Mouse (Mus musculus): ENCODE data around the gene Tprg. TPM values are rescaled to one million over a fixed set of nuclear protein-coding genes. Genes with fewer than 3 reads are reported as not detected.

Tprg gene
- not detected in 2 replicates for polyA plus RNA-seq (2014; fragmentation: Nextera tagmentation; extraction: Ambion mirVana)

GRCm38 (mm10) chr16:25286517-25286916 lies at the start of gene Tprg:
Gene Tprg (plus strand): TSS chr16:25286817.
- no peak within 1 kb of the TSS for H3K27ac ChIP-seq (ENCODE audit: low read depth, low read length)
- 90% methylated on average over 5 of the region's 5 CpGs for WGBS
- no peaks in the 10 kb centered on the region for H3K27me3 ChIP-seq (replicated peaks; ENCODE audit: control insufficient read depth, insufficient read depth, low read length)
- no peaks in the 10 kb centered on the region for H3K36me3 ChIP-seq (ENCODE audit: control insufficient read depth, insufficient read depth, low read length)
- H3K4me2 ChIP-seq (ENCODE audit: low read length): no peak within 1 kb of the TSS
- no peaks in the 10 kb centered on the region for H3K9me3 ChIP-seq (replicated peaks; ENCODE audit: control insufficient read depth, low read length)
- no peaks in the 10 kb centered on the region for H3K4me1 ChIP-seq (ENCODE audit: control insufficient read depth, insufficient read depth, low read length)
- ATAC-seq (no peak), DNase-seq (ENCODE audit: low spot score) (no peak)
- H3K4me3 ChIP-seq (ENCODE audit: low read depth, low read length): no peak within 1 kb of the TSS
- no peak within 1 kb of the TSS for H3K9ac ChIP-seq (ENCODE audit: low read length)

DNA sequence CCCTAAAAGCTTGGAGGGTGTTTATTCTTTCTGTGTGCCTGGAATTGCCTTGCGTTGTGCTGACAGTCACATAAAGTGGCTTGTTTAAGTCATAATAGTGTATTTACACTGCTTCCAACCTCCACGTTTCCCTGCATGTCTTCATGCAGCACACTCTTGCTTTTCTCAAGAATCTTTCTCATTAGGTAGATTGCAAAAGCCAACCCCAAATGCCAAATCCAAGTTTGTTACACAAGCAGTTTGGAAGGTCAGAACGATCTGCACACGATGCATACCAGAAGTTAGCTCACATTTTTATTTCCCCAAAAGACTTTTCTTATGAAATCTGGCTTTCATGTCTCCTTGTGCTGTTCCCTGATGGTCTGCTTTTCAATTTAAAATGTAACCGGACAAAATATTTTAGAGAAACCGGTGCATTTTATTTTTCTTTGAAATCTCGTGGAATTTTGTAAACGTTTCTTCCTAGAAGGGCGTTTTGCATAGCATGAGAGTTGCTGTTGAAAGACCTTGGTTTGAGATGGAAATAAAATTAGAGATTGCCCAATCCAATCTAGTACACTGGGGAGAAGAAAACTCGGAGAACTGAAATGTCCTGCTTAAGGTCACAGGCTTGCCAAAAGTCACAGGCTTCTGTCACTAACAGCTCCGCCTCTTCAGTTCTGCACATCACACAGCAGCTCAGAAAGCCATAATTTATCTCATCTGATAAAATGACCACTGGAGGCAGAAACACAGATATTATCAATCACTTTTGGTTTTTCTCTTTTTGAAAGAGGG lies 48.2 kb upstream of the Tprg start:
- DNase-seq (ENCODE audit: low spot score) (no peak), ATAC-seq (no peak)
- no peaks in the 10 kb centered on the region for H3K27me3 ChIP-seq (replicated peaks; ENCODE audit: control insufficient read depth, insufficient read depth, low read length)
- no peak overlapping the region for H3K27ac ChIP-seq (ENCODE audit: low read depth, low read length)
- peaks cover 5% of the 10 kb centered on the region; the same call in 1 of the 2 replicates for H3K4me1 ChIP-seq (ENCODE audit: control insufficient read depth, insufficient read depth, low read length)
- H3K4me3 ChIP-seq (ENCODE audit: low read depth, low read length): no peak overlapping the region
- H3K4me2 ChIP-seq (ENCODE audit: low read length): no peak overlapping the region
- WGBS: 84% methylated on average over 11 of the region's 11 CpGs
- no peaks in the 10 kb centered on the region for H3K9me3 ChIP-seq (replicated peaks; ENCODE audit: control insufficient read depth, low read length)
- no peaks in the 10 kb centered on the region for H3K36me3 ChIP-seq (ENCODE audit: control insufficient read depth, insufficient read depth, low read length)
- H3K9ac ChIP-seq (ENCODE audit: low read length): no peak overlapping the region

DNA sequence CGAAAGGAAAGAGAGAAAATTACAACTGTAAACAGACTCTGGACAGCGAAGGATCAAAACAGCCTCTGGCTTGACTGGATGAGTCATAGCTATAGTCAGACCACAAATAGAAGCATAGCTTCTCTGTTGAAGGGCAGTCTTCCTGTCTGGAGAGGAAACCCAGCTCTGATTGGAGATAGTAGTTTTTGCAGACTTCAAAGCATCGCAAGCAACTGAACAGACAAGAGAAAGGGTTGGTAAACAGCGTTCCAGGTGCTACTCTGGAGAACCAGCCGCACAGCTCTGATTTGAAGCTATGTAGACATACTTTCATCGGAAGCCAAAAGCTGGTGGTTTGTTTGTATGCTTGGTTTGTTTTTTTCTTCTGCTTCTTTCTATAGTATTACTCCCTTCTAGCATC lies 37.7 kb upstream of the Tprg start:
- Histone ChIP-seq H3K4me2 (ENCODE audit: low read length) (no peak overlapping the region), H3K9ac (ENCODE audit: low read length) (no peak overlapping the region), H3K4me1 (ENCODE audit: control insufficient read depth, insufficient read depth, low read length) (no peaks in the 10 kb centered on the region), H3K9me3 (replicated peaks; ENCODE audit: control insufficient read depth, low read length) (no peaks in the 10 kb centered on the region), H3K4me3 (ENCODE audit: low read depth, low read length) (no peak overlapping the region), H3K36me3 (ENCODE audit: control insufficient read depth, insufficient read depth, low read length) (no peaks in the 10 kb centered on the region), H3K27me3 (replicated peaks; ENCODE audit: control insufficient read depth, insufficient read depth, low read length) (no peaks in the 10 kb centered on the region), H3K27ac (ENCODE audit: low read depth, low read length) (no peak overlapping the region)
- DNase-seq (ENCODE audit: low spot score) (no peak), ATAC-seq (no peak)
- WGBS: 95% methylated on average over 6 of the region's 6 CpGs

DNA sequence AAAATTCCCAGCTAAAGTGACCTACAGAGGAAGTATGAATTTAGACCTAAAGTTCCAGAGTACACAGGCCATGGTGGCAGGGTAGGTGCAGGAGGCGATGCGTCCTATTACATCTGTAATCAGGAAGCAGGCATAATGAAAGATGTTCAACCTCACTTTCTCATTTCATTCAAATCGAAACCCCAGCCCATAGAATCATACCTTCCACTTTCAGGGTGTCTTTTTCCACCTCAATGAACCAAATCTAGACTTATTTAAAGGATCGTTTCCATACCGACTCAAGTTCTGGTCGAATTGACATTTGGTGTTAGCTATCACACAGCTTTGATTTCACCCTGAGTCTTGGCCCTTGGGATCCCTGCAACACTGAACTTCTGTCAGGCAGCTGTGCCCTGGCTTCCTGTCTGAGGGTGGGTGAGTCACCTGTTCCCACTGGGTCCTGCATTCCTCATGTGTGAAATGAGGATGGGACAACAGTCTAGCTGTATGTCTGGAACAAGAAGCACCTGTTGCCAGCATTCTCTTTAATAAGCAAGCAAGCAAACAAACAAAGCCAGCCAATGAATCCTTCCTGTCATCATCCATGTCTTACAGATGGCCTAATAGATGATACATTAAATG lies 36.4 kb upstream of the Tprg start:
- ATAC-seq: no peak

GRCm38 (mm10) chr16:25251080-25251479 lies 35.5 kb upstream of the Tprg start:
- DNase-seq (ENCODE audit: low spot score): no peak
- no peak for ATAC-seq
- no peaks in the 10 kb centered on the region for H3K36me3 ChIP-seq (ENCODE audit: control insufficient read depth, insufficient read depth, low read length)
- H3K4me1 ChIP-seq (ENCODE audit: control insufficient read depth, insufficient read depth, low read length): peaks cover 3% of the 10 kb centered on the region; the same call in 1 of the 2 replicates
- no peak overlapping the region for H3K27ac ChIP-seq (ENCODE audit: low read depth, low read length)
- WGBS: 91% methylated on average over 9 of the region's 9 CpGs
- H3K4me3 ChIP-seq (ENCODE audit: low read depth, low read length): no peak overlapping the region
- H3K27me3 ChIP-seq (replicated peaks; ENCODE audit: control insufficient read depth, insufficient read depth, low read length): no peaks in the 10 kb centered on the region
- H3K9ac ChIP-seq (ENCODE audit: low read length): no peak overlapping the region
- no peaks in the 10 kb centered on the region for H3K9me3 ChIP-seq (replicated peaks; ENCODE audit: control insufficient read depth, low read length)
- H3K4me2 ChIP-seq (ENCODE audit: low read length): no peak overlapping the region

More for the DNA sequence above, 36.4 kb upstream of the Tprg start:
- Histone ChIP-seq H3K4me2 (ENCODE audit: low read length) (no peak overlapping the region), H3K36me3 (ENCODE audit: control insufficient read depth, insufficient read depth, low read length) (no peaks in the 10 kb centered on the region), H3K27ac (ENCODE audit: low read depth, low read length) (no peak overlapping the region), H3K9ac (ENCODE audit: low read length) (no peak overlapping the region), H3K27me3 (replicated peaks; ENCODE audit: control insufficient read depth, insufficient read depth, low read length) (no peaks in the 10 kb centered on the region), H3K4me3 (ENCODE audit: low read depth, low read length) (no peak overlapping the region), H3K4me1 (ENCODE audit: control insufficient read depth, insufficient read depth, low read length) (peaks cover 3% of the 10 kb centered on the region; the same call in 1 of the 2 replicates), H3K9me3 (replicated peaks; ENCODE audit: control insufficient read depth, low read length) (no peaks in the 10 kb centered on the region)
- 88% methylated on average over 6 of the region's 6 CpGs for WGBS
- no peak for DNase-seq (ENCODE audit: low spot score)

- no peak for ATAC-seq
Observed at GRCm38 (mm10) chr16:25254646-25255045, 32.0 kb upstream of the Tprg start.

GRCm38 (mm10) chr16:25255186-25255585 lies 31.4 kb upstream of the Tprg start:
- 75% methylated on average over 11 of the region's 11 CpGs for WGBS
- H3K4me2 ChIP-seq (ENCODE audit: low read length): no peak overlapping the region
- peak; percentile 63; the same call in 1 of the 2 replicates for ATAC-seq
- no peak overlapping the region for H3K9ac ChIP-seq (ENCODE audit: low read length)
- H3K4me3 ChIP-seq (ENCODE audit: low read depth, low read length): no peak overlapping the region
- no peak for DNase-seq (ENCODE audit: low spot score)
- peaks cover 3% of the 10 kb centered on the region; the same call in 1 of the 2 replicates for H3K4me1 ChIP-seq (ENCODE audit: control insufficient read depth, insufficient read depth, low read length)
- H3K27ac ChIP-seq (ENCODE audit: low read depth, low read length): peak overlapping the region; percentile 29; the same call in 1 of the 2 replicates
- no peaks in the 10 kb centered on the region for H3K27me3 ChIP-seq (replicated peaks; ENCODE audit: control insufficient read depth, insufficient read depth, low read length)
- H3K9me3 ChIP-seq (replicated peaks; ENCODE audit: control insufficient read depth, low read length): no peaks in the 10 kb centered on the region
- no peaks in the 10 kb centered on the region for H3K36me3 ChIP-seq (ENCODE audit: control insufficient read depth, insufficient read depth, low read length)

More at GRCm38 (mm10) chr16:25254646-25255045, 32.0 kb upstream of the Tprg start:
- DNase-seq (ENCODE audit: low spot score): peak; percentile 14
- H3K4me3 ChIP-seq (ENCODE audit: low read depth, low read length): no peak overlapping the region
- H3K4me2 ChIP-seq (ENCODE audit: low read length): no peak overlapping the region
- H3K27me3 ChIP-seq (replicated peaks; ENCODE audit: control insufficient read depth, insufficient read depth, low read length): no peaks in the 10 kb centered on the region
- peak overlapping the region; percentile 29; the same call in 1 of the 2 replicates for H3K27ac ChIP-seq (ENCODE audit: low read depth, low read length)
- WGBS: 69% methylated on average over 6 of the region's 6 CpGs
- peaks cover 3% of the 10 kb centered on the region; the same call in 1 of the 2 replicates for H3K4me1 ChIP-seq (ENCODE audit: control insufficient read depth, insufficient read depth, low read length)
- no peaks in the 10 kb centered on the region for H3K9me3 ChIP-seq (replicated peaks; ENCODE audit: control insufficient read depth, low read length)
- H3K9ac ChIP-seq (ENCODE audit: low read length): no peak overlapping the region
- no peaks in the 10 kb centered on the region for H3K36me3 ChIP-seq (ENCODE audit: control insufficient read depth, insufficient read depth, low read length)

DNA sequence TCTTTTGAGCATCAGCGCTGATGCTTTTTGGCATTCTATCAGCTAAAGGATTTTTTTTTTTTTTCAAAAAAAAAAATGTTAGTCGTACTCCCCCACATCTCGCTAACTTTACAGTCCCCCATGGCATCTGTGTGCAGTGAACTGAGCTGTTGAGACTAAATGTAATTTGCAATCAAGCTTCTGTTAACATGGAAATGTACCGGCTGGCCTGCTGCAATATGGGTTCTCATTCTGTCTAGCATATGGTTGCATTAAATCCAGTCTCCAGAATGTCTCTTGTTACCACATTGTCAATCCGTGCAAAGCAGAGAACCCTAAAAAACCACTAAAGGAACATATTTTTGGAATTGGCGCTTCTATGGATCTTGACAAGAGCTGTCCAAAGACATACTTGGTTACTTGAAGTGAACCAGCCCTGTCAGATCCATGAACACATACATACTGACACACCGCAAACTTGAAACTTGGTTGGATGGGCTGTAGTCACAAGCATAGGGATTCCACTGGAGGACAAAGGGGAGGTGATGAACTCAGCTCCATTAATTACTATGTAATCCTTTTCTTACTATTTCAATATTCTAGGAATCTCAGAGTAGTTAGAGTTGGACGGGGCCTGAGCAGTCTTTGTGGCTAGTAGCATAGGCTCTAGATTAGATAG lies 30.9 kb upstream of the Tprg start:
- WGBS: 65% methylated on average over 8 of the region's 8 CpGs
- H3K9me3 ChIP-seq (replicated peaks; ENCODE audit: control insufficient read depth, low read length): no peaks in the 10 kb centered on the region
- no peak overlapping the region for H3K4me3 ChIP-seq (ENCODE audit: low read depth, low read length)
- H3K27me3 ChIP-seq (replicated peaks; ENCODE audit: control insufficient read depth, insufficient read depth, low read length): no peaks in the 10 kb centered on the region
- H3K9ac ChIP-seq (ENCODE audit: low read length): no peak overlapping the region
- peak overlapping the region; percentile 66; the same call in 1 of the 2 replicates for H3K27ac ChIP-seq (ENCODE audit: low read depth, low read length)
- ATAC-seq (peak; percentile 92), DNase-seq (ENCODE audit: low spot score) (peak; percentile 88)
- H3K4me2 ChIP-seq (ENCODE audit: low read length): no peak overlapping the region
- peaks cover 3% of the 10 kb centered on the region; the same call in 1 of the 2 replicates for H3K4me1 ChIP-seq (ENCODE audit: control insufficient read depth, insufficient read depth, low read length)
- H3K36me3 ChIP-seq (ENCODE audit: control insufficient read depth, insufficient read depth, low read length): no peaks in the 10 kb centered on the region

Data from forebrain, embryonic 14.5 days (tissue).